Mouse (Mus musculus): ENCODE results near the gene Ccdc74a.

The Ccdc74a gene

DNA sequence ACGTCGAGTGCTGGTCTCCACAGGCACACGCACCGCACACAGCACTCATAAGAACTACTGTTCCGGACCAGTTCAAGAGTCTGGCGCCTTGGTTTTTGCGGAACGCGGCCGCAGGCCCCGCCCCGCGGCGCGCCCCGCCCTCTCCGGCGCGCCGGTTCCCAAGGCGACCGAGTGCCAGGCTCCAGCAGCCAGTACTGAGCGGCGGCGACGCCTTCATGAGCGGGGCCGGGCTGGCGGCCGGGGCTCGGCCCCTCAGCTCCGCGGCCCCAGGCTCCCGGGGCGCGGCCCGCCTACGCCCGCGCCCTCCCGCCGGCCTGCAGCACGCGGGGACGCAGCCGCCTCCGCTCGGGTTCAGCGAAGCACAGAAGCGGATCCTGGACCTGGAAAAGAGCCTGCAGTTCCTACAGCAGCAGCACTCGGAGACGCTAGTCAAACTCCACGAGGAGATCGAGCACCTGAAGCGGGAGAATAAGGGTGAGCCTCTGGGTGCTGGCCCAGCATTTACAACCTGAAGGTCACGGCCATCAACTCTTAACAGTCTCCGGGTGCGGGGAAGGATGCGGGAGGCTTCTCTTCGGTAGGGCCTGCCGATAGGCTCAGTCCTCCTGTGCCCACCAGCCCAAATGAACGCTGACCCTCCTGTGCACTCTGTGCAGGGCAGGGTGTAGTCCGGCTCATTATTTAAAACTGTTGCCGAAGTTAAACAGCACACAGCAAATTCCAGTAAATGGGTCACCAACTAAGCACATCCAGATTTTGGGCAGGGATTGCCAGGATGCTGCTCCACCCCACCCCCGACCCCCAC, at the start of gene Ccdc74a:
Gene Ccdc74a, plus strand, starts transcription at position 161 of the 805 bp plus-strand sequence.
- DNase-seq (ENCODE audit: low spot score): peak; percentile 91

DNA sequence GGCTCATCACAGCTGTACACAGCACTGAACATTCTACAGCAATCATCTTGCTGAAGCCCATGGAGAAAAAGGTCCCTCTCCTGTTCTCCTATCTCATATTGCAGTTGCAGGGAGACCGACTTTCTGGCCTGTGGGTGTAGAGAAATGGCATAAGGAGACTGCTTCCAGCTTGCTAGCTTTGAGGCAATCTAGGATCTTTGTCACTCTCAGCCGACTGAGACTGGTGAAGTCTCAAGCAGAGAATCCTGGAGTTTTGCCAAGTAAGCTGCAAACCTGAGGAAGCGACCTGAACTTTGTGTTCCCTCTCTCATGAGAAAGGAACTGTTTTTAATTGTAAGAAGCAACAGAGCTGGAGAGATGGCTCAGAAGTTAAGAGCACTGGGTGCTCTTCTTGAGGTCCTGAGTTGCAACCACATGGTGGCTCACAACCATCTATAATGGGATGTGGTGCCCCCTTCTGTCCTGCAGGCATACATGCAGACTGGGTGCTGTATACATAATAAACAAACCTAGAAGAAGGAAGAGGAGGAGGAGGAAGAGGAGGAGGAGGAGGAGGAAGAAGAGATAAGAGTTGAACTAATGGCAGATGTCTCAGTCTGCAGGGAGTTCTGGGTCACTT, 45.2 kb upstream of the Ccdc74a start:
- DNase-seq (ENCODE audit: low spot score): no peak

DNA sequence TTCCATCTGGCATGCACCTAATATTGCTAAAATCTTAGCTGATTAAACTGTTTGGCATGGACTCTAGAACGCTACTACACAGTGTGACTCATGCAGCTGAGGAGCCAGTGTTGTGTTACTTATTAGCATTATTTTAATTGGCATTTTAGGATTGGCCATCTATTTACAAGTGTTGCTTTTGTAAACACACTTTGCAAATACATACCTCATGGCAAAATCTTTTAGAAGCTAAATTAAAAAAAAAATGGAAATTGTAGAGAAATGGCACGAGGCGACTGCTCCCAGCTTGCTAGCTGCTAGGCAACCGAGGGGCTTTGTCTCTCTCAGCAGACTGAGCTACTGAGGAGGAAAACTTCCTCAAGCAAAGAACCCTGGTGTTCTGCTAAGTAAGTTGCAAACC, 41.3 kb upstream of the Ccdc74a start:
- DNase-seq (ENCODE audit: low spot score): no peak

DNA sequence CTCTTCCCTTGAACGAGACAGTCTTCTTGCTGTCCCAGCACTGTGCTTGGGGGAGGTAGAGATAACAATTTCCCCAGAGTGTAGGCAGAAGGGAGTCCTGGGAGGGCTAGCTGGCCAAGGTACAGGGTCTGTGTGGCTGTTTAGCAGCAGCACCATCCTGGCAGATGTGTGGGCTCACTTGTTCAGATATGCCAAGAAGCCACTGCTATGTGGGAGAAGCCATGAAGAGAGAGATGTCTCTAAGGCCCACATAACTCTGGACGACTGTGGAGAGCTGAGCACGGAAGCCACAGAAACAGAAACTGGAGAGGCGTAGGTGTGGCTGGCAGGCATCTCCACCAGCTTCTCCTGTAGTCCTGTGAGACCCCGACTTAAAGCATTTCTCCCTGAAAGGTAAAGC, 40.6 kb upstream of the Ccdc74a start:
- DNase-seq (ENCODE audit: low spot score): no peak

DNA sequence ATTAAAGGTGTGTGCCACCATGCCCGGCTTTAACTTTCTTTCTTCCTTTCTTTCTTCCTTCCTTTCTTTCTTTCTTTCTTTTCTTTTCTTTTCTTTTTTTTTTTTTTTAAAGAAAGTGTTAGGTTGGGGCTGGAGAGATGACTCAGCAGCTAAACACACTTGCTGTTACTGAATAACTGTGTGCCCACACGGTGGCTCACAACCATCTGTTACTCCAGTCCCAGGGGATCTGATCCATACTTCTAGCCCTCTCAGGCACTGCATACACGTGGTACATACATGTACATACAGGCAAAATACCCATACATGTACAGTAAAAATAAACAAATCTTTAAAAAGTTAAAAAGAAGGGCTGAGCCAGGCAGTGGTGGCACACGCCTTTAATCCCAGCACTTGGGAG, 34.9 kb upstream of the Ccdc74a start:
- no peak for DNase-seq (ENCODE audit: low spot score)

DNA sequence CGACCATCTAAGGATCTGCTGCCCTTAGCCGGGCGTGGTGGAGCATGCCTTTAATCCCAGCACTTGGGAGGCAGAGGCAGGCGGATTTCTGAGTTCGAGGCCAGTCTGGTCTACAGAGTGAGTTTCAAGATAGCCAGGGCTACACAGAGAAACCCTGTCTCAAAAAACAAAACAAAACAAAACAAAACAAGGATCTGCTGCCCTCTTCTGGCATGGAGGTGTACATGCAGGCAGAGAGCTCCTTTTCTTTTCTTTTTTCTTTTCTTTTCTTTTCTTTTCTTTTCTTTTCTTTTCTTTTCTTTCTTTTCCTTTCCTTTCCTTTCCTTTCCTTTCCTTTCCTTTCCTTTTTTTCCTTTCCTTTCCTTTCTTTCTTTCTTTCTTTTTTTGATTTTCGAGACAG, 31.5 kb upstream of the Ccdc74a start:
- DNase-seq (ENCODE audit: low spot score): peak; percentile 21

DNA sequence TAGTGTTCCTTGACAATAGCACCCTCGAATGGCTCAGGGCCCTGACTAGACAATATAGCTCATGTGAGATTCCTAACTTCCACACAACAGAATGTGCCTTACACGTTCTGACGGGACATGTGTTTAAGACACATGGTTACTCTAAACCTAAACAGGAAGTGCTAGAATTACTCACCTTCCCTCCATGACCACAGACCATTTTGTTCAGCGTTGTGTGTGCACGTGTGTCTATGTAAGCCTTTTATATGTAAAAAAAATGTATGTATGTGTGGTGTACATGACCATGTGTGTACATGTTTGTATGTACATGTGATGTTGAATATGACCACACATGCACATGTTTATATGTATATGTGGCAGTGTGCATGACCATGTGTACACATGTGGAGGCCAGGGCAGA, 30.1 kb upstream of the Ccdc74a start:
- DNase-seq (ENCODE audit: low spot score): no peak

DNA sequence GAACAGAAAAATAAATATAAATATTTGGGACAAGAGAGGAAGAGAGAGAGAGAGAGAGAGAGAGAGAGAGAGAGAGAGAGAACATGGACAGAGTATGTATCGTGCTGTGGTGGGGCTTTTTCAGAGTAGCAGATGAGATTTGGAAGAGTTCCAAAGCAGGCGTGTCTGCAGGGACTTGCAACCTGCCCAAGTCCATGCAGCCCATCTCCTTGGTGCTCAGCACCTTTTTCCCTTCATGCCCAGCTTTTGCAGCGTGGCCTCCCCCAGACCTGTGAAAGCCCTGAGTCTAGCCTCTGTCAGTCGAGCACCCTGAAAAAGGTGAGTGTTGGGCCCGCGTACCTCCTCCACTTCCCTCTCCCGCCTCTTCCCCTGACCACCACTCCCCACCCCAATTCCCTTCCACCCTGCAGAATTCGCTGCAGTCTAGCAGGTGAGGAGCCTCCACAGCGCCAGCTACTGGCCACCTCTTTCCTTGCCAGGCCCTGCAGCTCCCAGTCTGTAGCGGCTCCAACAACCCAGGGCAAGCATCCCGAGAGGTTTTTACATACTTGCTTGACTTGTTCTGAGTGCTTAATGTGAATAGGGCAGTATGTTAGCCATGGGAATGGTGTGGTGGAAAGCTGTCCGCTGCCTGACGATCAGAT, 28.2 kb upstream of the Ccdc74a start:
- peak; percentile 78 for DNase-seq (ENCODE audit: low spot score)

DNA sequence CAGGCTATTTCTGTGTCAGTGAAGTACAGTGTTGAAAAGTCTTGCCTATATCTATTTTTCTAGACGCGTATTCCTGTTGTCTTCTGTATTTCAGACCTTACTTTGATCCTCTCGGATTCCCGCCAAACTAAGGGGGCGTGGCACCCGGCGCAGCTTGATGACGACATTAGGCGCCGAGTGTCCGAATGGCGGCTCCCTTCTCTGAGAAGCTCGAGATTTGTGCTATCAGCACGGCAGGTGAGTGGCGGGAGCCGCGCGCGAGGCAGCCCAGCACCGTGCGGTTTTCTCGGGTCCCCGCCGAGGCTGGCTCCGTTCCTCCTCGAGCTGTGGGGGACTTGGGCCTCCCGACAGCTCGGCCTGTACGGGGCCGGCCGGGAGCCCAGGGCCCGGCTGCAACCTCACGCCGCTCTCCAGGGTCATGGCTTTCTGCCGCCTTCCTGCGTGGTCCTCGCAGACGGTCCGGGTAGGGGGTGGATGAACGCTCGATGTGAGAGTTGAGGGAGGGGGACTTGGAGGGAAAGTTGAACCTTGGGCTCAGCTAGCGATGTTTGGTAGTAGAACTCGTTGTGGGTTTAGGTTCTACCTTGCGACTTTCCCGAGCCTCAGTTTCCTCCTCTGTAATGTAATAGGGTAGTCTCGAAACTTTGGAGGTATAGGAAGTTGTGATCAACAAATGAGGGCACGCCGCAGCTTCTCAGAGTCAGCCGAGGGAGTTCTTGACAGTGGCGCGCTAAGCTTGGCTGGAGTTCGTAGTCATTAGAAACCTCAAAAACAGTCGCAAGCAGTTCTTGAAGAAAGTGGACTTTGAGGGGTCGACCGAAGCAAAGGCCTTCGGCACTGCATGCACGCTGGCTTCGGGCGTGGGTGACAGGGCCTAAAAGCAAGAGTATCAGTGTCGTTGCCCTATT, 26.8 kb upstream of the Ccdc74a start, which contains the start of gene Smpd4:
Gene Smpd4, plus strand, starts transcription at position 157 of the 908 bp plus-strand sequence.
- DNase-seq (ENCODE audit: low spot score): peak; percentile 95

DNA sequence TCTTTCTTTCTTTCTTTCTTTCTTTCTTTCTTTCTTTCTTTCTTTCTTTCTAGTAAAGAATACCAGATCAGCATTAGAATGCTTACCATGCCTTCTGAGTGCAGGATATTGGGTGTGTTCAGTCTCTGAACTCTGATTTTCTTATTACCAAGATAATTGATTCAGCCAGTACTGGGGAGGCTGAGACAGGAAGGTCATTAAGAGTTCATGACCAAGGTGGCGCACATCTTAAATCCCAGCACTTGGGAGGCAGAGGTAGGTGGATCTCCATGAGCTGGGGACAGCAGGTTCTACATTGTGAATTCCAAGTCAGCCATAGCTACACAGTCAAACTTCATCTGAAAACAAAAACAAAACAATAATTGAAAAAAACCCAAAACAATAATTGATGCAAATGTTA, 24.3 kb upstream of the Ccdc74a start:
- DNase-seq (ENCODE audit: low spot score): no peak

DNA sequence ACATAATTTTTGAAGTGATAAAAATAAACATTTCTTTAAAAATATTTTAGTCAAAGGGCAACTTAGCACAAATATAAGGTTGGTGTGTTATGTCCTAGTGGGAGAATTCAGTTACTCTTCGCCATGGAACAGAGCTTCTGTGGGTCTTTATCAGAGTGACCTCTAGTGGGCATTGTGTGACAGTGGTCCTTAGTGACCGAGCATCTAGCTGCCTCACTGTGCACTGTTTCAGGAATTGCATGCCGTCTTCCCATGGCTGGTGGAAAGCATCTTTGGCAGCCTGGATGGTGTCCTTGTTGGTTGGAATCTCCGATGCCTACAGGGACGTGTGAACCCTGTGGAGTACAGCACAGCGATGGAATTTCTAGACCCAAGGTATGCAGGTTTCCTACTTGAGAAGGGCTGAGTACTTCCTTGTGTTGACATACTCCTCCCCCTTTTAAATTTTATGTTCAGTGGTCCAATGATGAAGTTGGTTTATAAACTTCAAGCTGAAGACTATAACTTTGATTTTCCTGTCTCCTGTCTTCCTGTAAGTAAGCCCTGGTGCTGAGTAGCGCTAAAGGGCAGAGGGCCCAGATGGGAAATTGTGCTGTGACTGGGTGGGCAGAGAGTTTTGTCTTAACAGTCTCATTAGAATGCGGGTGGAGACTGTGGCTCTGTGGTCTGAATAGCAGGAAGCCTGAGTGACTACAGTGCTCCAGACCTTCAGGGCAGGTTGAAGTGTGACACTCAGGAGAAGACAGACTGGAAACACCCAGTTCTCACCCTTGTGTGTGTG, 20.6 kb upstream of the Ccdc74a start:
- peak; percentile 73 for DNase-seq (ENCODE audit: low spot score)

DNA sequence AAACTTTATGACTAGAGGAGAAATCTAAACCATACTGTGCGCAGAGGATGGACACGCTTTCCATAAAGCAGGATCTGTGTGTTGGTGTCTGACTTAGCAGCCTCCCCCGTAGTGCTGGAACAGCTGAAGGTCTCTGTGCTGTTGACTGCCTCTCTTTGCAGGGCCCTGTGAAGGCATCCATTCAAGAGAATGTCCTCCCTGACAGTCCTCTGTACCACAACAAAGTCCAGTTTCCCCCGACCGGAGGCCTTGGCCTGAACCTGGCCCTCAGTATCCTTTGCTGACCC, 20.1 kb upstream of the Ccdc74a start:
- DNase-seq (ENCODE audit: low spot score): no peak

DNA sequence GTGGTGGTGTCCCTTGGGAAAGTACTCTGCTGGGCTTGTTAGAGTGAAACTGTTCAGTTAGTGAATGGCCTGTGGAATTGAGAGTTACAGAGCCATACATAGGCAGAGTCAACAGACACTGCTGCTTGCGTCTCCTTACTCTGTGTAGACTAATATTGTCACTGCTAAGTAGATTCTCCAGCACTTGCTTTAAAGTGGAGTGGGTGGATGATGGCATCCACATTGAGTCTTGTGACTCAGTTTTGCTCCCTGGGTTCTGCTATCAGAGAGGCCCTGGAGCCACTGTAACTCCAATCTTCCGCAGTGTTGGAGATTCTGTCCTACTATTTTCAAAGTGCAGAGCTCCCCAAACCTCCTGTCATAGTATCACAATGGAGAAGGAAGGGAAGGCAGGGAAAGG, 13.7 kb upstream of the Ccdc74a start:
- DNase-seq (ENCODE audit: low spot score): no peak

DNA sequence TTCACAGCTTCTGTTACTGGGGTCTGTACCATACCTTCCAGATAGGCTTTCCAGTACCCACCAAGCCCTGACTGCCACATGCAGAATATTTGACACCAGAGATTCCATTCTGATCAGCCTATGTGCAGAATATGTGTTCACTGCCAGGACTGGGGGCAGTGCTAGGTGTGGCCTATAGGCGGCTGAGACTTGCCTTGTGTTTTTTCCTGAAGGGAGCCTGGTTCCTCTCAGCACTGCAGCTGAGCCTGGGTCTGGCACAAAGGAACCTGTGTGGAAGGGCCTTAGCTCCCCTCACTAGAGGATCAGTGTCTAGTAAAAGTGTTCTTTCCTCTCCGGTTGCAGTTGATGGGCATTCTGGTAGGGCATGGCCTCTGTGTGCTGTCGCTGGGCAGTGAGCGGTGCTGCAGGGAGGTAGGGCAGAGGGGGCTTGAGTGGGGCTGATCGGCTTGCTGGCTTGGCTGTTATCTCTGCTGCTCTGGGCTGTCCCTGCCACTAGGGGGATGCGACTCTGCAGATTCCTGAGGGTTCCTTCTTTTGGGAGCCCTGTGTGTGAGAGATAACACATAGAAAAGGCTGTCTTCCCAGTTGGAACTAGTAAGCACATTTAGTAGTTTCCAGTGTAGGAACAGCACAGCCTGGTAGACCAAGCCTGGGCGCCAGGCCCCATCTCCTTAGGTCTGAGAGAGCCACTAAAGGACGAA, 12.6 kb upstream of the Ccdc74a start:
- peak; percentile 26 for DNase-seq (ENCODE audit: low spot score)

DNA sequence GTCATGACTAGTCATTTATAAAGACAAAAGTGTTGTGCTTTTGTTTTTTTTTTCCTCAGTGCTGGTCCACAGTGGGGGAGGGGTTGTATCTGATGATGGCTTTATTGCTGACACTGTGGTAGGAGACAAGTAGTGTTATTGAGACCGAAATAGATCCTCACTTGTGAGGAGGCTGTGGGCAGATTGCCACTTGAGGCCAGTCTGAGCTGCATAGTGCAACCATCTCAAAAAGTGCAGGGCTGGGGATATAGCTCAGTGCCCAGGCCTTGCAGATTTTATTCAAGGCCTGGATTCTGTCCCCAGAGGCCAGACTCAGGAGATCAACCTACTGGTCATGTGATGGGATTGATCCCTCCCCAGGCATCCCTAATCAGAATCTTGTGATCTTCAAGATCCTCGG, 9.4 kb upstream of the Ccdc74a start:
- no peak for DNase-seq (ENCODE audit: low spot score)

DNA sequence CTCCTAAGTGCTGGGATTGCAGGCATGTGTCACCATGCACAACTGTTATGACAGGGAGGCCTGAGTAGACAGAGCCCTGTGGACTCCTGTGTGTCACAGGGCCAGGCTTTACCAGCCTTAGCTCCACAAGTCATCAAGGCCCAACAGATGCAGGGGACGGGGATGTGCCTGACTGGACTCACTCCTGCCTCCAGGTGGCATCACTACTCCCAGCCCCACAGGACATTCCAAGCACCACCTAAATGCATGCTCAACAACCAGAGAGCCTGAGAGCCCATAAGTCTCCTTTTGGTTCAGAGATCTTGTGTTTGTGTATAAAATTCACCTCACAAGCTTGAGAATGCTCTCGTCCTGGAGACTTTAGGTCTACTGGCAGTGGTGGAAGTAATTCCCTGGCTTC, 8.7 kb upstream of the Ccdc74a start:
- no peak for DNase-seq (ENCODE audit: low spot score)

DNA sequence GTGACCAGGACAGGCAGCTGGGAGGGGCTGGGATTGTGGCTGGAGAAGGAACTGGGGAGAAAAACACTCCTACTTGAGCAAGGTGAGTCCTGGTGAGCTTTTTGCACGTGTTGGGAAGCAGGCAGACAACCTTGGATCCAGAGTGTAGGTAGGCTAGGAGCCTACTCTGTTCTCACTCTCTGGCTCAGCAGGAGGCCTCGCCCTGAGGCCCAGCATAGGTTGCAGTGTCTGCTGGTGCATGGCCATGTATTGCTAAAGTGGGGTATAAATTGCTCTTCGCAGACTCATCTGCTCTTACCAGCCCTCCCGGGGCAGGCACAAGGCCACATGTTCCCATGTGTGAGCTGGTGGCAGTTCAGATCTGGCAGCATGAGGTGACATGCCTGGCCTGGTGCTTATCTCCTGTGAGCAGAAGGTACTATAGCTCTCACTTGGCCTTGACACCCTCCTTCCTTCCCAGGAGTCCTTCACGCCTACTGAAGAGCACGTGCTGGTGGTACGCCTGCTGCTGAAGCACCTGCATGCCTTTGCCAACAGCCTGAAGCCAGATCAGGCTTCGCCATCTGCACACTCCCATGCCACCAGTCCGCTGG, 8.1 kb upstream of the Ccdc74a start:
- no peak for DNase-seq (ENCODE audit: low spot score)

DNA sequence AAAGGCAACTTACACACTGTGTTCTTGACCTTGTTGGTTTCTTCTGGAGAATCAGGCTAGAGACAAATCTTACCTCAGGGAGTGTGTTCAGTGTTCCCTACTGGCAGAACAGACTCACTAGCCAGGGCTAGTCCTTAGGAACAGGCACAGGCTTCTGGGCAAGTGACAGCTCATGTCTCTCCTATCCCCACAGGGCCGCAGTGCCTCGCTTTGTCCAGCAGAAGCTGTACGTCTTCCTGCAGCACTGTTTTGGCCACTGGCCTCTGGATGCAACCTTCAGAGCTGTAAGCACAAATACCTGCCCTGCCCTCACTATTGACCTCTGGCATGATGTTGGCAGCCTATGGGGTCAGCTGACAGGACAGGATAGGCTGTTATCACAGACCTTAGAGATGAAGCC, 7.2 kb upstream of the Ccdc74a start:
- DNase-seq (ENCODE audit: low spot score): no peak

DNA sequence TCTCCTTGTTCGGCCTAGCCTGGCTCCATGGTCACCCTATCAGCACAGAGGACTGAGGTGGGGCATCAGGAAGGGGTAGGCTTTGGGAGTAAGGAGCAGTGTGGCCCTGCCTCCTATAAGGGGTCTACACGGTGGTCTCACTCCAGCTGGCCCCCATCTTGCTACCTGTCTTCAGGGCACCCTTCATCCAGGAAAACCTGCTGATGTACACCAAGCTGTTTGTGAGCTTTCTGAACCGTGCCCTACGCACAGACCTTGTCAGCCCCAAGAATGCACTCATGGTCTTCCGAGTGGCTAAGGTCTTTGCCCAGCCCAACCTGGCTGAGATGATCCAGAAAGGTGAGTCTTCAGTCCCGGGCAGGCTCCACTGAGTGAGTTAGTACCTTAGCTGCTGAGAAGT, 6.3 kb upstream of the Ccdc74a start:
- no peak for DNase-seq (ENCODE audit: low spot score)

DNA sequence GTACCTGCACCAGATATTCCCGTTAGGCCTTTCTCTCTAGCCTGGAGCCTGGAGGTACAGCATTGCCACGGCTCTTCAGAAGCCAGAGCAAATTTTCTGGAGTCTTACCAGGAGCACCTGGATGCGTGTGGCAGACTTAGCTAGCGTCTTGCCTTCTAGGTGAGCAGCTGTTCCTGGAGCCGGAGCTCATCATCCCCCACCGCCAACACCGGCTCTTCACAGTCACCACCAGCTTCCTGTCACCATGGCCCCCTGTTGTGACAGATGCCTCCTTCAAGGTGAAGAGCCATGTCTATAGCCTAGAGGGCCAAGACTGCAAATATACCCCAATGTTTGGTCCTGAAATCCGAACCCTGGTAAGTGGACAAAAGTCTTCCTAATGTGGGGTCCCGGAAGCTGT, 5.6 kb upstream of the Ccdc74a start:
- no peak for DNase-seq (ENCODE audit: low spot score)

DNA sequence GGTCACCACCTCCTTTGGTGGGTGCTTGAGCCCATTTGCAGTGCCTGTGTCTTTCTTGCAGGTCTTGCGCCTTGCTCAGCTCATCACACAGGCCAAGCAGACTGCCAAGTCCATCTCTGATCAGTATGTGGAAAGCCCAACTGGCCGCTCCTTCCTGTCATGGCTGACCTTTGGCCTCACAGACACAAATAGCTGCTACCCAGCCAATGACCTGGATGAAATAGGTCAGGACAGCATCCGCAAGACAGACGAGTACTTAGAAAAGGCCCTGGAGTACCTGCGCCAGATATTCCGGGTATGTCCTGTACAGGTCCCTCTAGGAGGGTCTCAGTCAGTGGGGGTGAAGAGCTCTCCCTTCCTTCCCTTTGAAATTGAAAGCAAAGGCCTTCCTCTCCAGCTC, 5.0 kb upstream of the Ccdc74a start:
- peak; percentile 7 for DNase-seq (ENCODE audit: low spot score)
